Mouse (Mus musculus) small intestine, adult 2 months (tissue): ENCODE results near the gene Smarcc1.
"Not testable (repeated sequence)": the region's sequence is repeated elsewhere in the genome, so short reads cannot be mapped to it uniquely, and the experiment has no call there.

Experiments
- CTCF ChIP-seq: fragments of 200-500 bp; IDR thresholded peaks from 2 replicates; pipeline ENCODE4 v1.5.1; 2012; ENCODE audit warnings: low read depth, mild to moderate bottlenecking, control low read depth, inconsistent platforms, low read length, moderate library complexity, mixed read lengths; ENCODE audit not compliant: insufficient replicate concordance, insufficient read length; ENCODE audit errors: extremely low read depth
- POLR2A ChIP-seq: fragments of 200-500 bp; IDR thresholded peaks from 2 replicates; pipeline ENCODE4 v1.6.1; 2012; ENCODE audit warnings: low read depth, mild to moderate bottlenecking, control low read depth, inconsistent platforms, low read length, moderate library complexity

GRCm38 (mm10) chr9:110124008-110124540 is 6.6 kb downstream of the Smarcc1 start:
- TF ChIP-seq CTCF, POLR2A: not testable (repeated sequence)
